Mouse (Mus musculus) CD4-positive helper T cell, adult 2 months (primary cell): ENCODE data around the gene Gpr171.
A peak's percentile ranks its signal among the peaks of the same experiment; 100 is the strongest.
"Not testable (repeated sequence)": the region's sequence is repeated elsewhere in the genome, so short reads cannot be mapped to it uniquely, and the experiment has no call there.

ENCODE experiments used
- DNase-seq: peaks from one replicate; pipeline ENCODE4 v3.0.0-alpha.2; 2012; ENCODE audit warnings: low read depth, missing footprints, low spot score

The Gpr171 gene

DNA sequence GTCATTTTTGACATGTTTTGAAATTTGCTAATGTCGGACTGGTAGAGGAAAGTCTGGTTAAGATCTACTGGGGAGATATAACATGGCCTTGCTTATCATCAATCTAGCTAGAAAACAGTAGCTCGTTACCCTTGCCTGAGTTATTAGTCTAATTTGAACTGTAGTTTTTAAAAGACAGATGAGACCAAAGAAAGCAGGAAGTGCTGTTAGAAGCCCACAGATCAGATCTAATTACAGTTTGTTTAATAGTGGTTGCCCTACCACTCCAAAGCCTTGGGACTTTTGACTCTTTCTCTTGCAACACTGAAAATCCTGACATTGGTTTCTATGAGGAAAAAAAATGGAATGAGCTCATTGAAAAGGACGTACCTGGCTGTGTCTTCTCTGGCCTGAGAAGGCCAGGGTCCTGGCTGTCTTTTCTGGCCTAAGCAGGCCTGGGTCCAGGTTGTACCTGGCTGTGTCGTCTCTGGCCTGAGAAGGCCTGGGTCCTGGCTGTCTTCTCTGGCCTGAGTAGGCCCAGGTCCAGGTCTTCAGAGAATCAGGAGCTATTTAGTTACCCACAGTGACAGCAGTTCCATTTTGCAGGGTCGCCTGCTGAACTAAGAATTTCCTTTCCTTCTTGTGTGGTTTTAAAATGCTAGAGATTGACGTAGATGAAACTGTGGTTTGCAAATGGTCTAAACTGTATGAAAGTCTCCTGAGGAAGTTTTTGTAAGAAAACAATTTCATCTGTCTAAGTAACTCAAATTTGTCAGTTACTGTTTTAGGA, at the start of gene Gpr171:
TSS of gene Gpr171 (minus strand) at position 604 of the 769 bp plus-strand sequence.
- DNase-seq = peak; percentile 85

DNA sequence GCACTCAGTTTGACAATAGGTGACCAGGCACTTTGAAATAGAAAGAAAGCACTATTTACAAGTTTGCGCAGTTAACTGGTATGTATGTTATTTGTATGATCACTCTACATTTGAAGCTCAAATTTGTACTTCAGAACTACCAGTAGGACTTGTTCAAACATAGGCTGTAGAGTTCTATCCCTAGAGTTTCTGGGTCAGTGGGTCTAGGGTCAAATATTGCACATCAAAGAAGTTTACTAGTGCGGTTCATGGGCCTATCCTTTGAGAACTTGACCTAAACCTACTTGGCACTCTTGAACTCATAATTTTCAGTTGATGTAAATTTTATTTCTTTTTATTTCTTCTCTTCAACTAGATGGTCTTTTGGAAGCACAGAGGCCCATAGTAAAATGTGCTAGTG, 49.0 kb upstream of the Gpr171 start:
- DNase-seq = no peak

DNA sequence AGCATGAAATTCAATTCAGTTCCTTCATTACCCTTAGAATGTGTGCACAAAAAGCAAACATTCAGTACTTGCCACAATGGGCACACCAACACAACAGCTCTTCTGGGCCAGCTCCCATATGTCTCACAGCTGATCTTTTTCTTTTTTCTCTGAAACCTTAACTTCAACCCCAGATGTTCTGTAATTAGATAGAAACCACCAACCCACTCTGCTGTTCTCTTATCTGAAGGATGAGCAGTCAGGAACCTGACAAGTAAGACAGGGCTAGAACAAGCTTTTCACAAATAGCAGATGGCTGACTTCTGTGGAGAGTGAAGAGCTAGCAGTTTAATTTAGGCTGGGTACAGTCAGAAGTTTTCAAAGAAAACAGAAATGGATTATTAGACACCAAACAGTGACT, 48.0 kb upstream of the Gpr171 start:
- DNase-seq = no peak

DNA sequence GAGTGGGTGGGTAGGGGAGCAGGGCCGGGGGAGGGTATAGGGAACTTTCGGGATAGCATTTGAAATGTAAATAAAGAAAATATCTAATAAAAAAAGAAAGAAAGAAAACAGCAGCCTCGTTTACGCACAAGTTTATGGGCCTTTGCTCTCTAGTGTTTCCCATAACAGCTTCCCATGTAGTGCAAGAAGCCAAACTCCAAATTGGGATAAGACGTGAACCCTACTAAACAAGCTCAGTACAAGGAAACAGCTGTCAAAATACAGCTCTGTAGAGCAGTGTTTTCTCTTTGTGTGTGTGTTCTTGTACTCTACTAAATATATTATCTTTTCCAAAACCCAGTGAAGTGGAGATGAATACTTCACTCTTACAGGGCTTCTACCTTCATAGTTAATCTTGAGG, 43.6 kb upstream of the Gpr171 start:
- no peak for DNase-seq

DNA sequence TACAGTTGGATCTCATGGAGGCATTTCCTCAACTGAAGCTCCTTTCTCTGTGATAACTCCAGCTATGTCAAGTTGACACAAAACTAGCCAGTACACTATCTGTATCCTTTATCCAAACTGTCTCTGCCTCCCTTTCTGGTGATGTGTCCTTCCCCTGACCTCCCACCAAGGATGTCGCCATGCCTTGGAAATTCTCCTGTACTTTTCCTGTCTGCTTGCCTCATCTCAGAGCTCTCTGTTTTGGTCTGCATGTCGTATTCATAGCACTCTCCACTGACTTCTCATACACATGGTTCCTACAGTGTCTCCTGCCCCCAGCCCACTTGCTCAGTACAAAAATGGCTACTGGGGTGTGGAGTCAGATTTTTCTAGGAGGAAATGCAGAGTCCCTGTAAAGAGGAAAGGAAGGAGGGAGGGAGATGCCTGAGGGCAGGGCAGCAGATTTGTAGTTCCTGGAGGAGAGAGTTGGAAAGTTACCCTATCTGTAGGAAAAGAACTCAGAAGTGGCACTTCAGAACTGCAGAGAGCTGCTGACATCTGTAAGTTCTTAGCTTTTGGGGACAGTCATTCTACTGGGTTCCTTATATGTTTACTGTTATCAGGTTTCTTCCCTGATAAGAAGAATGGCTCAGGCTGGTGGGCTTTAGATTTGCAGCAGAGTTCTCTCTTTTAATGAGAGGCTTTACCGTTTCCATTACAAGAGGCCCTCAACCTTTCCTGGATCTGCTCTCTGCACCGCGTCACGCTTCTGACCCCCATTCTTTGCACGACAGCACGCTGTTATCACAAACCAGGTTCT, 40.1 kb upstream of the Gpr171 start:
- no peak for DNase-seq

DNA sequence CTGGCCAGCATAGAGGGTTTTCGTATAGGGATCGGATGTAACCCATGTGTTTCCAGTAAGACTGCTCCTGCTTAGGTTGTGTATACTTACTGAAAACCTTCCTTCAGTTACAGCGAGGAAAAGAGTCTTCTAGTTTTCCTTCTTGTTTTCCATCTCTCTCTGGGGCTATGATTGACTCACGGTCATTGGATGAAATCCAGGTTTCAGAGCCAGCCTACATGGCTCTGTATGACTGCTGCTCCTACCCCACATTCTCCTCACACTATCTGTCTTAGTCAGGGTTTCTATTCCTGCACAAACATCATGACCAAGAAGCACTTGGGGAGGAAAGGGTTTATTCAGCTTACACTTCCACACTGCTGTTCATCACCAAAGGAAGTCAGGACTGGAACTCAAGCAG, 39.3 kb upstream of the Gpr171 start:
- not testable (repeated sequence) for DNase-seq

DNA sequence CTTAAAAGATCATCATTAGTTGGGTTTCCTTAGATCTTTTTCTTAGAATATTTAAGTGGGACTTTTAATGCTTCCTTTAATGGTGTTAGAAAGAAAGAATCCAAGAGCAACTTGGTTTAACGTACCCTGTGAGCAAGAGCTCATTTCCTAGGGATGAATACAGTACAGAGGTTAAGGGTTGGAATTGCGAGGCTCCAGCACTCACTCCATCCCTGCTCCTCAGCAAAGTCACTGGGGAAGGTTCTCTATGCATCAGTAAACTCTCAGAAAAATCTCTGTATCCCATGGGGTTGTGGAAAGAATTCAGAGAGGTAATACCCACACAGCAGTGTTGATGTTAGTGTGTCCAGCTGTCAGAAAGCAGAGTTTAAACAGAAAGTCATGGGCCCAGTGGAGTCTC, 38.5 kb upstream of the Gpr171 start:
- DNase-seq = no peak

DNA sequence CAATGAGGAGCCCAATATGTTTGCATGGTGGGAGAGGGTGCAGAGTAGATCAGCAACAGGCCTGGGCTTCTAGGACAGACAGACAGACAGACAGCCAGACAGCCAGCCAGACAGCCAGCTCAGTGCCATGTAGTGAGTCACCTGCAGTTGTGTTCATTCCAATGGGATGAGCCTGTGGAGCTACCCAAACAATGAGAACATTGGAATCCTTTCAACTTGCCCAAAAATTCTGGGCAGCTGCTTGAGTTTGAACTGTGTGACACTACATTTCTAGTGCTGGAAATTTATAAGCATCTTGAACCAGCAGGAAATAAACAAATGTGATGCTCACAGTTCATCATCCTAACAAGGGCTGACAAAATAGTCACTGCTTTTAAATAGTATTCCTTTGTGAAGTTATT, 38.0 kb upstream of the Gpr171 start:
- no peak for DNase-seq

DNA sequence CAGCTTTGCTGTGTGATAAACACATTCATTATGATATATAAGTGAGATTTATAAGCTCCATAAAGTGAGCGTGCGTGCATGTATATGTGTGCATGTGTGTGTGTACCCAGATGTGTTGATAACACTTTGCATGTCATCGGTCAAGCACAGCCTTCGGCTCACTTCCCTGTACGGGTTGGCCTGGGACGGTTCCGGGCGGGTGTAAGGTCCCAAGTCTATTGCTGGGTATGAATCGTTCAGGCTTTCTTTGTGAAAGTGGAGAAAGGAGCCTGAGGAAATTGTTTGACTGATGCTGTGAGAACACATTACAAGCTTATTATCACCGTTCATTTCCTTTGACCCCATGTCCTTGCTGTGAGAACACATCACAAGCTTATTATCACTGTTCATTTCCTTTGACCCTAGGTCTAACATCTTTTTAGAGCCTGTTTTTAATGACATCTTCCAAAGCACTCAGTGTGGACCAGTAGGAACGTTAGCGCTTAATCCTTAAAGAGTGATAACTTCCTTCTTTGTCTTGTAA, 37.4 kb upstream of the Gpr171 start:
- DNase-seq = no peak

DNA sequence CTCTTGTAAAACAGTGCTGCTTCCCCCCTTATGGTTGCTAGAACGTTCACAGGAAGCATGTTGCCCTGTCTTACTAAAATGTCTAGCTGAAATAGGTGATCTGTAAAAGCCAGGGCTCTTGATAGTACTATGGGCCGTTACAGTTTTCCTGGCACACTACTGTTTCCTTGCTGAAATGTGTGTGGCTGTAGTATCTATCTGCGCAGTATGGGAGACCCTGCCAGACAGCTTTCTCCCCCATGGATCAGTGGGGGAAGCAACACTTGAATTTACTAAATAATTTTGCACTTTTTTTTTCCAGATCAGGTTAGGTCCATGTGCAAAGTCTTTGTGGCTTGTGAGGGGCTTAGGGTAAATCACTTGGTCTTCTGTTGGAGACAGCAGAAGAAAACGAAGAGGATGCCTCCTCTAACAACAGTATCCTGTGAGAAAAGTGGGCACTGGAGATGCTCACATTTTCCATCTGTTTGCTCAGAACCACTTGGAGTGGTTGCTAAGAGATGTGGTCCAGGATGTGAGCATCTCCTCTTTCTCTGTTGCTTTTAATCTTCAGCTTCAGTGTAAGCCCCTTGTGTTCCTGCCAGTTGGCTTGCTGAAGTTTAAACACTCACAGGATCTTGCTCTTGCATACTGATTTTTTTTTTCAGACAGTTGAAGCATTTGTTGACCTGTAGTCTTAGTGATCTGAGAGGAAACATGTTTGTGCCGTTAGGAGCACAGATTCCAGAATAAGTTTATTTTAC, 34.5 kb upstream of the Gpr171 start:
- DNase-seq = no peak

DNA sequence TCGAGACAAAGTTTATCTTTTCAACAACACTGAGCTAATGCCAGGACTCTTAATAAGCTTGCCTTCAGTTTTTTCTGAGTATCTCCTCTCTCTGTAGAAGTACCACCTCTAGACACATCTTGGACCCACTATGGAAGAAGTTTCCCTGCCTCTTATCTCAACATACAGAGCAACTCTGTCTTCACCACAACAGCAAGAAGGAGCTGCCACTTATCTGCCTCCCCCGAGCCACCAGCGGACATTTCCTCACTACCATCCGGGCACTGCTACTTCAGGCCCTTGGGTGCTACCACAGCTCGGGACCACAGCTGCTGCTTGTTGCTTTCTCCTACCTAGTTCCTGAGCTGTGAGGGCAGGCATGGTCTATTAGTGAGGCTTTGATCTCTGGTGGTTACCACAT, 31.6 kb upstream of the Gpr171 start:
- peak; percentile 28 for DNase-seq

DNA sequence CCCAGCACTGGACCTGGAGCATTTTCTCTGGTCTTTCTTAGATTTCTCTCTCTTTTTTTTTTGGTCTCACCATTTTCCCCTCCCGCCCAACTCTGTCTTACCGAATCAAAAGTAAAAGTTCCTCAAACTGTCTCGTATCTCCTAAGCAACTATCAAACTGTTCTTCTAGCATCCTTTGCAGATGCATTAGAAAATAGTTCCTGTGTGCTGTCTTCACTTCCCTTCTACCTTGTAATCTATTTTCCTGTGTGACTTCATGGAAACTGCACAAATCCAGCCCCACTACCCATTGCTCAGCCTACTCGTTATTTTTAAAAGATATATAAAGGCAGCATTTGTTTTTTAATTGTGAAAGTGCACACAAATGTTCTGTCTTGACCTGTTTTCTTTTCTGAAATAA, 30.3 kb upstream of the Gpr171 start:
- peak; percentile 65 for DNase-seq

DNA sequence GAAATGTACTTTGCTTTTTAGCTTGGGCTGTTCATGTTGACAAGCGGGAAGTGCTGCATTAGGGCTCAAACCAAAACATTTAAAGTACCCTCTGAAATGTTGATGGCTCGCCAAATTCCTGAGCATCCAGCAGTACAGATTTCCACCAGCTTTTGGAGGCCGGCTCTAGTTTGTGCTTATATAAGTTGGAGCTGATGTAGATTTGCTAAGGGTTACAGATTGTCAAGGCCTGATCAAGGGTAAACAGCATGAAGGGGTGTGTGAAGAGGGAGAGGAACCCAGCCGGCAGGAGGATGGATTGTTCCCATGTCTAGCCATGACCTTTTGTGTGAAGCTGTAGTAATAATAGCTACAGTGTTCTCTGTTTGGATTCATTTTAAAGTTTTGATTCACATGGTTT, 29.5 kb upstream of the Gpr171 start:
- peak; percentile 14 for DNase-seq

DNA sequence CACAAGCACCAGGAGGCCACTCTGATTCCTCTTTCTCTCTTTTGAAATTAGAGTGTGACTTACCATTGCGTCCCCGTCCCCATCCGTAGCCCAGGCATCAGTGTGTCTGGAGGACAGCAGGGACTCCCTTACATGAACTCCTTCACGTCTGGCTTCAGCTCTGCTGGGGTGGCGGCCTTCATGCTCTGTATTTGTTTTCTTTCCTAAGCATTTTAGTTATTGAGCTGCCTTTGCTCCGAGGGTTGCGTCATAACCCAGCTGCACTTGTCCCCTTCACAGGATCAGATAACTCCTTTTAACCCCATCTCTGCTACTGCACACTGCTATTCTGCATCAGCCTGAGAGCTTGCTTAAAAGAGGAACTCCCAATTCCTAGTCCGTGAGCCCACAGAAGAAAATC, 28.8 kb upstream of the Gpr171 start:
- DNase-seq = peak; percentile 47

DNA sequence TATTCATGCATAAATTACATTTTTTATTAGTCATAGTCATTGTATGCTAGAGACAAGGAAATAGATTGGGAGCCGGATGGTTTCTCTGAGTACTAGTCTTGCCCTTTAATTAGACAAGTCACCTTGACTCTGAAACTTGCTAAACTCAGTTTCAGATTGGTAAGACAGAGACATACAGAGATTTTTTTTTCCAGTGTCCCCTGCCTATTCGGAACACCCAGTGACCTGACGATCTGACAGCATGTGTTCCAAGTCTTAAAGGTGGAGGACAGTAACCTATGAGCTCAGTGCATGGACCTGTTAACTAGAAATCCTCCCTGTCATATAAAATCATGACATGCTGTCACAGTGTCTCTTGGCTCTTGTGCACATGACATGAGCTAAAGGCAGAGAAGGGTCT, 27.9 kb upstream of the Gpr171 start:
- peak; percentile 8 for DNase-seq

DNA sequence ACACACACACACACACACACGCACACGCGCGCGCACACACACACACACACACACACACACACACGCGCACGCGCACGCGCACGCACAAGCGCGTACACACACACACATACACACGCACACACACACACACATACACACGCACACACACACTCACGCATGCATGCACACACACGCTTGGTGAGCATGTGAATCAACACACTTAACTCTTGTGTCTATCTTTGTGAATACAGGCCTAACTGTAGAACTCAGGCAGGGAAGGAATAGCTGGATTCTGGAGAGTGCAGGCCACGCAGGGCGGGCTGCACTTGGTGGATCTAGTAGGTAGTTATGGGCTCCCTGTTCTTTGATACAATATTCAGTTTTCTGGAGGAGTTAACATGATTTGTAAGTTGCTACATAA, 27.1 kb upstream of the Gpr171 start:
- no peak for DNase-seq

DNA sequence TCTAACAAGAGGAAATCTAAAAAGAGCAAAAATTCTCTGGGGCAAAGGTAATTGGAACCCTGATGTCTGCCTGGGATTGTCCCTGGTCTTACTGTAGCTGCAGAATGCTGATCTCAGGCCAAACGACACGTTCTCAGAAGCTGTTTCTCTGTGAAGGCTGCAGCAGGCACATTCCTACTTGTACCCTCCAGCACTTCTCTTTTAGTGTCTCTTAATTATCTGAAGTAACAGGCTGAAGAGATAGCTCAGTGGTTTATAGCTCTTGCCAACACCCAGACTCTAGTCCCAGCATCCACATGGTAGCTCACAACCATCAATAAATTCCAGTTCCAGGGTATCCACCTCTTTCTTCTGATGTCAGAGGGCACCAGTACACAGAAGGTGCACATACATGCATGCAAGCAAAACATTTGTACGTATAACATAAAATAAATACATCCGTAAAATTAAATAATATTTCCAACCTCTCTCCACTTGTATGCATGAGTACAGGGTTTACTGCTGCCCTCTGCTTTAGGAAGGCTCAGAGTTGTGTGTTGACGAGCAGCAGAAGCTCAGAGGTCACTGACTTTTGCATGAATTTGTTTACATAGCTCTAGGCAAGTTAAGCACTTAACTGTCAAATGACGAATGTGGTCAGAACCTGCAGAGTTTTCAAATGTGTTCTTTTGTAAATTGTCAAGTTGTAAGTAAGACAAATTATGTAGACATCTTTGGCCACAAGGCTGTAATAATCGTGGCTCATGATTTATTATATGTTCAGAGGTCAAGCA, 24.3 kb upstream of the Gpr171 start:
- no peak for DNase-seq

DNA sequence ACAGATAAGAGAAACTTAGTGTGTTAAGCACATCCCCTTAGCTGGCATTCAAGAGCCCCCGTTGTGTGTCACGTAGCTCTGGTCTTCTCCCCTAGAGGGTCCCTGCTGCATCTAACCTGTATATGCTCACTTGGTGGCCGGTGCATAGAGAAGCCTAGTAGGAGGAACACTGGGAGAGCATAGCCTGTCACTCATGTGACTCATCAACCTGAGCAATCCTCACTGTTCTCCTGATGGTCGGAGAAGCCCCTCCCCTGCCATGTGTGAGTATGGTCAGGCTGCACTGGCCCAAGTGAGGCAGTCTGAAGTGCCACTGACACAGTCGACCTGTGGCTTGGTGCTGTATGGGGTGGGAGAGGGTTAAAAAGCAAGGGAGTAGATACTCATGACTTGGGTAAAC, 23.4 kb upstream of the Gpr171 start:
- no peak for DNase-seq

DNA sequence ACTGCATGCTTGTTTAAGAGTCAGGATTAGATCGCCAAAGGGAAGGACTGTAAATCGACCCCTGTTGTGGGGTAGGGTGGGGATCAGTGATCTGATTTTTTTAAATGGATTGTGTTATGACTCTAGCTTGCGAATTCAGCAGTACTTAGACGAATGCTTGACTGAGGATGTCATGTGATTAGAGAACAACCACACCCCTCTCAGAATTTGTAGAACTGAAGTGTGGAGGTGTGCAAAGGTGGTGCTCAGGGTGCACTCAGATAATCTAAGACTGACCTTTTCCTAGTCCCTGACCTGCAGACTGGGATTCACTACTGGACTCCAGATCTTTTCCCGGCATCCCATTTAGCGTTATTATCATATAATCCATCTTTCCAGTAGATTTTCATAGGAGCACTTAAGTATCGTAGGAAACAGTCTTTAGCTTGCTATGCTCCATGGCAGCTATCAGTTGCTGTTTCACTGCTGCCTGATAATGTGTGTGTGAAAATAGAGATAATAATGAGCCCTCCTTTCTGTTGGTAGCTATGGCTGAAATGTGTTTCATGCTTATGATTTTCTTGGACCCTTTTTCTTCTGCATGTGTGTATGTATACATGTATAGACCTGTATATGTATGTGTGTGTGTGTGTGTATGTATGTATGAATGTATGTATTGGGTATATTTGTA, 20.3 kb upstream of the Gpr171 start:
- DNase-seq = no peak

DNA sequence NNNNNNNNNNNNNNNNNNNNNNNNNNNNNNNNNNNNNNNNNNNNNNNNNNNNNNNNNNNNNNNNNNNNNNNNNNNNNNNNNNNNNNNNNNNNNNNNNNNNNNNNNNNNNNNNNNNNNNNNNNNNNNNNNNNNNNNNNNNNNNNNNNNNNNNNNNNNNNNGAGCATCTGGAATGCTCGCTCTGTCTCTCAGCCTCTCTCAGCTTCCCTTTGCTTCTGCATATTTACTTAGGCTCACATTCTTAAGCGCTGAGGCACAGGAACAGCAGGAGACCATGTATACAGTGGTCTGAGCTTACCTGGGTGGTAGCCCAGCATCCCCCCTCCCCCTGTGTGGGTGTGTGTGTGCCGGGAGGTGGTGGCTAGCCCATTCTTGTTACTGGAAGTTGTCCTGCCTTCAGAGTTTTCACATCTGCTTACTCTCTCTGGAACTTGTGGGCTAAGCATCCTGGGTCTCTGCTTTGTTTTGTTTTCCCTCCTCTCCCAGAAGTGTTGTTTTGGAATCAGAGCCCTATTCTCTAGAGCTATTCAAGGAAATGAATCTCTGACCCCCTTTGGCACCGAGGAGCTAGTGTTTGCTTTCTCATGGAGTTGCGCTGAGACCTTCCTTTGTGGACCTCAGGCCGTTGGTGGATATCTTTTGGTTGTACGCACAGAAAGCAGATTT, 19.6 kb upstream of the Gpr171 start:
- DNase-seq = no peak
